Mouse (Mus musculus): ENCODE measurements around the gene Jazf1.

DNA sequence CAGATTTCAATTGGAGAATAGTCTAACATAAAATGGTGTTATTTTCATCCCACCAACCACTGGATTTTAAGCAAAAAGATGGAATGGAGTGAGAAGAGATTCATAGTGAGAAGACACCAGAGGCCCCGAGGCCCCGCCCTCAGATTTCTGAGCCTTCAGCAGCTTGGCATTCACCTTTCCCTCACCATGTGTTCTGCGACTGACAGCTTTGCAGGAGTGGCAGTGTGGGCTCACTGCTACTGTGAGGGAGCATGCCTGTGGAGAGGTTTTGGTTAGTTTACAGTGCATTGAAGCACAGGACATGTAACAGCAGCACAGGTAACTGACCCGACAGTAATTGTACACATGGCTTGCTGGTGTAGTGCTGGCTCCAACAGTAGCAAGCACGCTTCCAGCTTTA, 118.1 kb downstream of the Jazf1 start:
- TF ChIP-seq POLR2A (IDR thresholded peaks at IDR 0.05; ENCODE audit: insufficient read depth, low read length): no peak
- TF ChIP-seq CTCF (IDR thresholded peaks at IDR 0.05; ENCODE audit: low read depth, low read length): no peak
- TF ChIP-seq EP300 (IDR thresholded peaks at IDR 0.05; ENCODE audit: insufficient read depth, low read depth, low read length): no peak
